Mouse (Mus musculus): ENCODE measurements around the gene Myadml2.

Gene Myadml2

DNA sequence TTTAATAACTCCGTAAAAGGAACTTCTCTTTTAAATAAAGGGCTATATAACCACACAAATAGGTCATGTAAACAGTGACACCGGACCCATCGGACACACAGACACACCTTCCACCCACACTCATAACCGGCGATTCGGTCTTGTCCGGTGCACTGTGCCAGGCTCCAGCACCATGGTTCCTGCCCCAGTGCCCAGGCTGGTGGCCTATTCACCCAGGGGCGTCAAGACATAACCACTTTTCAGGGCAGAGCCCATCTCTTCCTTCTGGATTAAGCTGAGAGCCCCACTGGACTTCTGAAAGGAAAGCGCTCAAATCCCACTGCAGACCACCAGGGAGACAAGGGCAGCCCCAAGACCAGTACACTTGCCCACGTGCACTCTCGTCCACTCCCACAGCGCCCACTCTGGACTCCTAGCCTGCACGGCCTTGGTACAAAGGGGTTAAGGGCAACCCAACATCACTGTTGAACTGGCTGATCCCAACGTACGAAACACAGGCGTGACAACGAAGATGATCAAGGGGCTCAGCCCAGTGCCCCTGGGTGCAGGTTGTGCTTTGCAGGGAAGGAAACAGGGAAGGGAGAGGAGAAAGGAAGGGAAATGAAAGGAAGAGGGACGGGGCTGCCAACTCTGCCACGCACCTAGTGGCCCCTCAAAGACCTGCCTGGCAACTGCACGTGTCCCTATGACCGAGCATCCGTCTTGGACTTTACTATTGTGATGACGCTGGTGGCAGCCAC is 19.2 kb downstream of the Myadml2 start:
- no peak for DNase-seq

DNA sequence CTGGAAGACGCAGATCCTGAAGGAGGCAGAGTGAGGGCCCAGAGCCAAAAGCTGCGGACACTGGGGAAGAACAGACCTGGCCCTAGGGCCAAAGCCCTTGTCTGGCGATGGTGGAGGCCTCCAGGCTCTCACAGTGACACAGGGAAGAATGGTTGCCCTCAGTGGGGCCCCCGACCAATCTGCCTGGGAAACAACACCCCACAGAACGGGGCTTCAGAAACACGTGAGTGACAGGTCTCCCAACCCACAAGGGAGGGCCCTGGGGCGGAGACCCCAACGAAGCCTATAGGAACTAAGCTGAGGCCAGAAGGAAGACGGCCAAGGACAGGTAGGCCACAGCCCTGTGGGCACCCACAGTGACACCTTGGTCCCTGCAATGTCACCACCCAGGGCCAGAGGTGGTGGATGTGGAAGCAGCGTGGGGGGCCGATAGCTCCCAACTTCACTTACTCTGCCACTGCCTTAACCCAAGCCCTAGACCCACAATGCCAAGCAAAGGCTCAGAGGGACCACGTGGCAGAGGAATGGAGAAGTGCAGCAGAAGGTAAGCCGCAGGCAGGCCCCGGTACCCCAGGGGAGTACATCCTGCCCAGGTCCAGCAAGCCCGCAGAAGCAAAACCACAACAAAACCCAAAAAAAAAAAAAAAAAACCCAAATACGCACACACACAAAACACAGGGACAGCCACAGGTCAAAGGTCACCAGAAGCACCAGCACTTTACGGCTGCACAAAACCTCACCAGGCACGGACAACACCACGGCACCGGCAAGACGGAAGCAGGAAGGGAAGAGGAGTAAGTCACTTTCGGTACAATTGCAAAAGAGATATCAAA is 20.3 kb downstream of the Myadml2 start:
- DNase-seq, result peak; percentile 56 to 72

DNA sequence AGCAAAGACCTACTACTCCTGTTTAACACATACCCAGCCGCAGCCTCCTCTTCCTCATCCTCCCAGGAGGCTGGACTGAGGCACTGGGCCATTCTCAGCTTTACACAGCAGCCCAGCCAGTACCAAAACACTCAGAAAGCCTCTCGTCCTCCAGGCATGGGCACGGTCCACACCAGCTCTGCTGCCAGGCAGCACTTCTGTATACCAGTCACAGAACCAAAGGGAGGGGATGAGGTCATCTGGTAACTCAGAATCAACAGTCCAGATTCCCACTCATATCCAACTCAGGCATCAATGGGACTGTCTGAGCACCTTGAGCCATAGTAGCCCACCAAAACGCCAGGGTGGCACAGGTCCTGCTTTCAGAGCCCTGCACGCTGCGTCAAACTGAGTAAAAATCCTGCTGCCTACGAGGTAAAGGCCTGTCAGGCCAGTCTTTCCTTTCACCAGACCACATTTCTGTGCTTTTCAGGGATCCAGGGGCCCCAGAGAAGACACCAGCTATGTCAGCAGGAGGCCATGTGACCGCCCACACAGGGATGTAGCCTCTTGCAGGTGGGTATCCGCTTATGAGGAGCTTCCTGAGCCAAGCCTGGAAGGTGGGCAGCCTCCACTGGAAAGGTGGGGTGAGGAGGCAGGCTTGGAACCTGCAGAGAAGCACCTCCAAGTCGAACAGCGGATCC is 21.0 kb downstream of the Myadml2 start:
- no peak for DNase-seq

DNA sequence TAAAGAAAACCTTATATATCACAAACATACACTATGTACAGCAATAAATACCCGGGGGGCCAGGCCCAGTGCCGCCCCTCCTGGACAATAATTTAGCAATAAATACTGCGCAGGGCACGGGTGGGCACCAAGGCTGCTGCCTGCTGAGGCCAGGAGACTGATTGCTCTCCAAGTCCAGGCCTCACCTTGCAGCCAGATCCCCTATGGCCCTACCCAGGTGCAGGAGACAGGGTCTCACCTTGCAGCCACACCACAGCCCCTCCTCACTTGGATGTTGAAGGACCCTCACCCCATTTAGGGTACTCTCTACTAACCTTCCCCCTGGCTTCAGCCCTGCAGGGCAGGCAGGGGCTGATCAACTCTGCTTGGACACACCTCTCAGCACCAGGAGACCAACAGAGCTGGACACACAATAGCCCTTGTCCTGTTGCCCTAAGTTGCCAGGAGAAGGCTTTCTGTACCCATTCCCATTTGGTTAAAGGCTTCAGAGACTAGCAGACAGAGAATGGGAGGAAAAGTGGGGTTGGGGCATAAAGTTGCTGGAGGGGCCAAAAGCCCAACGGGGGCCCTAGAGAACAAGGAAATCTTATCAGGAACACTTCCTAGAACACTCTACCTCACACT is 22.7 kb downstream of the Myadml2 start, which contains the start of gene Sirt7:
Gene Sirt7, minus strand, starts transcription at position 89 of the 624 bp plus-strand sequence.
- no peak for DNase-seq

DNA sequence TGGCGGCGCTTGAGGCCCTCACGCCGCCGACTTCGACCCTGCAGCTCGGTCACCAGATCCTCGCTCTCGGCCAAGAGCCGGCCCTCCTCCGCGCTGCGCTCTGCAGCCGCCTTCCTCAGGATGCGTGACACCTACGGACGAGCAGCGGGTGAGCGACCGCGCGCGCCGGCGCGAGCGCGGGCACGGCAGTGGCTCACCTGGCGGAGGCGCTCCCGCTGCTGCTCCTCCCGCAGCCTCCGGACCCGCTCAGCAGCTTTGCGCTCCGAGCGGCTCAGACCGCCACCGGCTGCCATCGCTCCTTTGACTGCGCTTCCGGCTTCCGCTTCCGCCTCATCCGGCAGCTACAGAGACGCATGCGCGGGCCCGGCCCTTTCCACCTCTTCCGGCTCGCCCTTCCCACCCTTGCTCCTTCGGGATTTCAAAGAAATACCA is 23.3 kb downstream of the Myadml2 start:
- peak; percentile 77 to 82 for DNase-seq

DNA sequence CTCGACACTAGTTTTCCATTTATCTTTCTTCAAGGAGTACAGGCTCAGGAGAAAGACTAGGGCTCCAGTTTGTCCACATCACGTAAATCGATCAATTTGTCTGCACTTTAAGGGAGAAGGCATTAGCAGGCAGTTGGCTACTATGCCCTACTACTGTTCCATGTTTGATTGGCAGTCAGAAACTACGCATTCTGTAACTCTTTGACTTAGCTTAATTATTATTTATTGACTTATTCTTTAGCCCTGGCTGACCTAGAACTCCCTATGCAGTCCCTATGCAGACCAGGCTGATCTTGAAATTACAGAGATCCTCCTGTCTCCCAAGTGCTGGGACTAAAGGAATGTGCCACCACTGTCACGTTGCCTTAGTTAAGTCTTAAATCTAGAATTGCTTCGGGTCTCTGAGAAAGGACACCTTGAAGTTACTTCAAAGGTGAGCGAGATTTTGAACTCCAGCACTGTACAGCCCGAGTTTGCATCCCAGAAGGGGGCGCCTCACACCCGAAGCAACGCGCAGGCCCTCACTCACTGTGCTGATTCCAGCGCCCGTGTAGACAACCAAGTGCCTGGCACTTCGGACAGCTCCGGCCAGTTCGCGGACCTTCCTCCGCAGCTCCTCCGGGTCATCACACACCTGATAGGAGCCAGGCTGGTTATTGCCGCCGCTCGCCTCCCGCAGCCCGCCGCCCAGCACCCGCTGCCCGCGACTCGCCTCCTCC is 23.8 kb downstream of the Myadml2 start:
- DNase-seq, result peak; percentile 57 to 69

DNA sequence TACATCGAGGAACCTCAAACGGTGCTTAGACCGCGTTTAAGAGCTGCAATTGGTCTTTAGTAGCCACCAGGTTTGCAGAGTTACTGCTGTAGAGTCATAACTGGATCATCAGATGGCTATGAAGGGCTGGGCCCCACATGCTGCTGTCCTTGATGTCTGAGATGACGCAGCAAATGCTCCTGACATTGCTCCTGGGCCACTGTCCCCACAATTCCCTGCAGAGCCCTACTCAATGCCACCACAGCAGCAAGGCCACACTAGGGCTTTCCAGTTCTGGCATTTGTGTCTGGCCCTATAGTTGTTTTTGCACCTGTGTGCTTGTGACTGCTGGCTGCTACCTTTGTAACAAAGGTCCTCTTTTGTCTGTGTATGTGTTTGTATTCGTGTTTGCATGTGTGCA is 25.2 kb downstream of the Myadml2 start:
- DNase-seq, result no peak

DNA sequence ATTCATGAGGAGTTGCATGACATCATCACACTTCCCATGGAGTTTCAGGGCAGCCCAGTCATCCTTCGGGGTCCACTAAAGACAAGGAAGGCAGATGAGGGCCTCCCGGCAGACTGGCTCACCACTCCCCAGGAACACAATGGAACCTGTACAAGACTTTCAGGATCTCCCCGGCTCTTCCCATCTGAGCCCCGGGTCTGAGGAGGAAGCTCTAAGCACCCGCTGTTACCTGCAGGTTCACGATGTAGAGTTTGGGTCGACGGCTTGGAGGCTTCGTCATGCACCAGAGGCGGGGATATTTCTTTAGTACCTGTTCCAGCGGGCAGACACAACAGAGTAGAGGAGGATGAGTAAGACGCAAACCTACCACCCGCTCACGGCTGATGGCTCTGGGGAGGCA is 27.8 kb downstream of the Myadml2 start:
- no peak for DNase-seq

DNA sequence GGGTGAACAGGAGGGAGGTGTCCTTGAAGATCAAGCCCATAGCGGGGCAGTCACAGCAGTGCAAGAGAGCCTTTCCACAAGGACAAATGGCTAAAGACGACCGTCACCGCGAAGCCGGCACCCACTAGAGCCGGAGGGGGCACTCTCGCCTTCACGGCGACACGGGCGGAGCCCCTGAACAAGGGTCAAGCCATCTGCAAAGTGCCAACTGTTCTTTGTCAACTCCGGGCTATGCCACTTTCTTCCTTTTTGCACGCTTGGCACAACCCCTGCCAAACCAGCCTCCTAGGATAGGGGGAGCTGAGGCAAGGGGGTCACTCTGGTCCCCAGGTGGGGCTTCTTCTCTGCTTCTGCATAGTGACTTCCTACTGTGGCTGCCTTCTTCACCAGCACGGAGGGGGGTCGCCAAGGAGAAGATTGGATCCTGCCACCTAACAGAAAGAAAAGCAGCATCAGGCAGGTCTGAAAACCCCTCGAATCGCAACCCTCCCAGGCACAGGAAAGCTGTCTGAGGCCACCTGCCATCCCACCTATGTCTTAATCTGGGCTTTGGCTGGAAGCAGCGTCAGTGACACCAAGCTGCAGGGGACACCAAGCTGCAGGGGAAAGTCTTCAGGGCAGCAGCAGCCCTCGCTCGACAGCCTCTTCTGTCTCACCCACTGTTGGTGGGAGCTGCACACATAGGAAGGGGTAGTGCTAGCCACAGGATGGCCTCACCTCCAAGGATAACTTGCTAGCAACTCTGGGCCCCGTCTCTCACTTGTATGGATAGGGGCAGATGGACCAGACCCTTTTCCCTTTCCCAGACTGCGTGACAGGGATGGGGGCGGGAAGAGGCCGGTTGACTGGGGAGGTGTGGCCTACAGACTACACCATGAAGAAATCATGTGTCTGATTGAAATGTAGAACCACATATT is 29.1 kb downstream of the Myadml2 start:
- peak in 1 of 2 experiments; percentile 29 for DNase-seq

DNA sequence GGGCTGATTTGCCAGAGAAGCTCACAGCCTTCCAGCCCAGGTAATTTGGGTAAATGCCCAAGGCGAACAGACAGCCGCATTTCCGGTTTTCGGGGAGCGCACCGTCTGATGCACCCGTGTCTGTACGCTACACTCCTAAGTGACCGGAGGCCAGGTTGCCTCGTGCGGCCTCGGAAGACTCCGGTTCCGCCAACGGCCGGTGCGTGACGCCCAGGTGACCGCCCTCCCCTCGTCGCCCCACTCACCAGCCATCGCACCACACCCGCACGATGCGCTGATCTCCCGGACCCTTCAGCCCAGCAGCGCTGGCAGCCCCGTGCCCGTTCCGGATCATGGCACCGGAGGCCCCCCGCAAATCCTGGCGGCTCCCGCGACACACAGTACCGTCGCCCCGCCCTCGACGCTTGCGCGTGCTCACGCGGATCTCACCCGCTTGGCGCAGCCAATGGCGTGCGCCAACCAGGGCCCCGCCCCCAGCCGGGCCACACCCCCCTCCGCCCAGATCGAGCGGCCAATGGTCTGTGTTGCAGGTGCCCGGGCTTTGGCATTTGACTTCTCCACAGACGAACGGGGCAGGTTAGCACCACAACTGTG is 30.3 kb downstream of the Myadml2 start, which contains the start of gene Pcyt2:
Gene Pcyt2, minus strand, starts transcription at position 418 of the 594 bp plus-strand sequence.
- peak; percentile 87 to 89 for DNase-seq

DNA sequence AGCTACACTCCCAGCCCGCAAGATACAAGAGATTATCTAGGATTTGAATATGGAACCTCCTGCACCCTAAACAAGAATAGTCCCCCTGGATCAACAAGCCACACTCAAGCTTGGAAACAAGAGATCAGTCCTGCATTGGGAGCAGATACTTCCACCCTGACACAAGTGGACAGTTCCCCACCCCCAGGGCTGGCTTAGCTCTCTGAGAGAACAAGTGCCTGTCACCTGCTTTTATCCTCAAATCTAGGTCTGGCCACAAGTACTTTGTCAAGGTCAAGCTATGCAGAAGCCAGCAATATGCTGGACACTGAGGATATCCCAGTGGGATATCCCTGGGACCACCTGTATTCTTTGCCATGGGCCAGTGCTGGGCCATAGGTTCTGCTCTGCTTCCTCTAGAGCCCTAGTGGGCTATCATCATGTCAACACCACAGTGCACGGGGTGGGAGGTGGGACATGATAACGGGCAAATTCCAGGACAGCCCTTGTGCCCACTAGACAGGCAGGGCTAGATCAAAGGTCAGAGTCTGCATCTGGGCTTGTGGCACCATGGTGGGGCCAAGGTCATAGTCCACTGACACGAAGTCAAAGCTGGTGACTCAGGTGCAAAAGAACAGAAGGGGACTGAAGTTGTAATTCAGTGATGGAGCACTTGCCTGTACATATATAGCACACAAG is 31.2 kb downstream of the Myadml2 start:
- DNase-seq, result no peak

DNA sequence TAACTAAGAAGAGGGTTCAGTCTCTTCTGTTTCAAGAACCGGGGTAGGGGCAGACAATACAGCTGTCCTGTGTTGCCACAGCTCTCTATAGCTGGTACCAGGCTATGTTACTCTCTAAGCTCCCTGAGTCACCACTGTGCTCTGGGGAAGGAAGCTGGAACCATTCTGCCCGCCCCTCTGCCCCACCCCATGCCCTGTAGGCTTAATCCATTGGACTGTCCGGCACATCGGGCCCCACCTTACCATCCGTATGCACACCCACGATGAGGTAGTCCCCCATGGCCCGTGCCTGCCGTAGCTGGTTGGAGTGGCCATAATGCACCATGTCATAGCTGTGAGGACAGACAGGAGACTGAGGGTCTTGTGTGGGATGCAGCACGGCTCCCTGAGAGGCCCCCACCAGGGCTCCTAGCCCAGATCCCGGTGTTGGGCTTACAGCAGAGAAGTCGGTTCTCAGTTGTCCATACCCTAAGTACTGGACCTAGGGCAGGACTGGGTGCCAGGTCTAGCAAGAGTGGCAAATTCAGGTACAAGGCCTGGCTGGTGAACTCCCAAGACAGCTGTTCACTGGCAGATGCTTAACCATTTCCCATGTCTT is 32.3 kb downstream of the Myadml2 start:
- no peak for DNase-seq

DNA sequence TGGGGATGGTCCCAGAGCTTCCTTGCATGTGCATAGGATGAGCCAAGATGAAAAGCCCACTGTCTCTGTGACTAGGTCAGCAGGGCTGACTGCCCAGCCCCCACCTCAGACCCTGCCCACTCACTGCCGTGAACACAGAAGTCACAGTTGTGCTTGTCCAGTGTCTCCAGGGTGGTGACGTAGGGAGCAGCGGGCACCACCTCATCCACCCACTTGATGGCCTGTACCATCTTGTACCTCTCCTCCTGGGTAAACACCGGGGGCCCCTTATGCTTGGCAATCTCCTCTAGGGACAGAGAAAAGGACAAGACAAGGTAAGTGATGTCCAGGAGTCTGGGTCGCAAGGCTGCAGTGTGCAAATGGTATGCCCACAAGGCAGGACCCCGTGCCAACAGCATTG is 32.8 kb downstream of the Myadml2 start:
- no peak for DNase-seq

DNA sequence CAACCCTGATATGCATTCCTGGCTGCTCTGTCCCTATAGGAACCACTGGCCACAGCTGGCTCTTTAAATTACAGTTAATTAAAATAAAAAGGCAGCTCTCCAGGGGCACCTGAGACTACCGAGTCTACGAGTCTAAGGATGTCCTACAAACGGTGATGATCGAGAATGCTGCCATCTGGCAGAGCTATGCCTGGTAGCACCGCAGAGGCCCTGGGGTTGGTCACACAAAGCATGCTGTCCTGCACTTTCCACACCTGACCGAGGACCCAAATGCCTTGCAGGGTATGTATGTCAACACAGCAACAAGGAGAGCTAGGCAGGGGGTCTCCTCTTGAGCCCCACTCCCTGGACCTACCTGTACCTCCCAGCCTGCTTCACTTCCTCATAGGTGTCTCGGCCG is 34.0 kb downstream of the Myadml2 start:
- DNase-seq, result no peak

DNA sequence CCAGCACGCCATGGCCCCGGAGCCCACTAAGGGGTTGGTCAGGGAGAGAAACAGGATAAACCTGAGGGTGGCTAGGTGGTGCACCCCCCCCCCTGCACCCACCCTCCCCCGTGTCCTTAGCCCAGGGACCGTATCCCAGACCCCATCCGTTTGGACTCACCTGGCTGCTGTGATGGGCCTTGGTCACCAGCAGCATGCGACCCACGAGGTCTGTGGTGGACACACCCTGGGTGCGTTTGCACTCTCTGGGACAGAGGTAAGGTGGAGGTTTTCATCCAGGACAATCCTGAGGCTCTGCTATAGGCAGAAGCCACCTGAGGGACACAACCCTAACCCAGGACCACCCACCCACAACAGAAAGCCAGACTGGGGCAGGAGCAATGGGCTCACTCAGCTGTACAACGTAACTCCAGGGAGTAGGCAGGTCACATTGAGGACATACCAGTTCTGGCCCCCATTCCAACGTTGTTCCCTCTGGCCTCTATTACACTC is 34.4 kb downstream of the Myadml2 start:
- DNase-seq, result no peak

DNA sequence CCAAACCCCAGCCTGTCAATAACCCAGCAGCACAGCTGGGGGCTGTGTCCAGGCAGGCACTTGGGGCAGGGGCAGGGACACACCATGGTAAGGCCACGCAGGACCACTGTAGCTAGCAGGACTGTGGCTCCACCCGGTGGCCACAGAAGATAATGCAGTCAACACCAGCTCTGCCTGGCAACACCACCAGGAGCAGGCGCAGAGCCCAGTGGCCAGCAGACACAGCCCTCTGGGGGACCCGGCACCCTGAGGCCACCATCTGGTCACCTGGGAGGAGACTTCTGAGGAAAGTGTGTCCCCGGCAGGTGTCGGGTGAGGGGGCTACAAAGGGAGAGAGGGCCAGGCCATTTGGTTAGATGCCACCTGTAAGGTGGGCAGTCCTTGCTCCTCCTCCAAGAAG is 35.2 kb downstream of the Myadml2 start:
- DNase-seq, result peak in 1 of 2 experiments; percentile 51

DNA sequence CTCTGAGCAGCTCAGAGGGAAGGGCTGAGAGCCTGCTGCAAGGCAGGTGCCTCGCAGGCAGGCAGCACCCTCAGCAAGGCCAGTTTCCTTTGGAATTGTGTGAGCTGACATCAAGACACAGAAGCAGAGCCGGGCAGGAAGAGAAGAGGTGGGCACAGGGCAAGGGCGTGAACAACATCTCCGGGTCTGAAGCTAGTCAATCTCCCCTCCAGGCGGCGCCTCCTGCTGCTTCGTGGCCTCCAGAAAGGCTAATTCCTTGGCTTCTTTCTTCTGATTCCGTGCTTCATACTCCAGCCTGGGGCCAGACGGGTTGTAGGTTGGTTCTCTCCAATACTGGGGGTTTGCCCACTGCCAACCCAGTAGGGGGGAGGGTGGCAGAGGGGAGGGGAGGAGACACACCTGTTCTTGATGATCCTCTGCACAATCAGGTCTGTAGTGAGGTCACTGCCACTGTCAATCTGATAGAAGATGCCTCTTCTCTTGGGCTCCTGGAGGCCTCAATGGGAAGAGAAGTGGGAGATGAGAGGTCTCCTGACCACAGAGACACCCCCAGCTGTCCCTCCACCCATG is 37.4 kb downstream of the Myadml2 start:
- DNase-seq, result no peak

DNA sequence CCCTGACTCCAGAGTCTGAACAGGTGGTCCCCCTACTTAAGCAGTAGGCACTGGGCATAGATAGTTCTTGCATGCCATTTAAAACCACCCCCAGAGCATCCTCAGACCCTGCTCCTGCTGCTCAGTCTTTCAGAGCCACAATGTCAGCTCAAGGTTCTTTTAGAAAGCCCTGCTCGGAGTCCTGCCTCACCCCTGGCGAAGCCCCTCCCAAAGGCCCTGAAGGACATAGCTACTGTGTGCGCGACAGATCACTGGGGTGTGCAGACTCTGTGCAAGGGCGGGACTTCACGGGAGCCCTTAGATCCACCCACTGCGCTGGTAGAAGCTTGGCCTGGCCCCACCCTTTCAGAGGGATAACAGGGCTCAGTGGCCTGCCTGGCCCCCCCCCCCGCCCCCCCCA is 38.7 kb downstream of the Myadml2 start:
- no peak for DNase-seq

Data from thymus, adult 18-20 months (tissue).